Comparison of ENCODE assay signal across 26 mouse cellular contexts in the genomic region with DNA sequence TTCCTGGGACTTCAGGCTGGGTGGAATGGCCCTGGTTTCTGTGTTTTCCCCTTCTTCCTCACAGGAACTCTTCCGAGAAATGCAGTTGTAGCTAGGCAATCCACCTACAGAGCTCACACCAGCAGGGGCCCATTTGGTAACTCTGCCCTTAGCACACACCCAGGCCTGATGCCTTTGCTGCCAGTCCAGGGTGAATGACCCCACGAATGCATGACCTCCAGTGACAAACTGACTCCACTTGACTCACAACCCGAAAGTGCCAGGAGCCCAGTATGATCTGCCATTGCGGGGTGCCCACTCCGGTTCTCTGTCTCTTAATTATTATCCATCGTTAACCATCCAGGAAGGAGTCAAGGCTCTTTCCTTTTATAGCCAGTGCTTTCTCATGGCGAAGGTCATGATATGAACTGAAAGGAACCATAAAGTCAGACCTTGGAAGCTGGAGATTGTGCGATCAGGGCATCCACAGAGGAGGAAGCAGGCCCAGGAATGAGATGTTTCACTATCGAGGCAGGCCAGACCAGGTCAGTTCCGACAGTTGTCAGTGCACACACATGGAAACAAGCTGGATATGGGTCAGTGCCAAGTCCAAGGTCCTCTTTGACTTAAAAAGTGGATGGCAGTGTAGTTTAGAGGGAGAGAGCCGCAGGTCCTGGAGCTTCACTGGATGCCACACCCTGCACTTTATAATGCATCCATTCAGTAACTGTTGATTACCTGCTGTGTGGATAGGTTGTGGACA. TPM values are rescaled to one million over a fixed set of nuclear protein-coding genes. Genes with fewer than 3 reads are reported as not detected.
DNase-seq lines count a peak whose midpoint lies in the region.
"Had no signal": no experiment of that assay in that cellular context is flagged by ENCODE, and none has a peak within 500 bp of the region (broad histone marks: within the 10 kb centered on the region; RNA-seq: fewer than 3 reads in every experiment).

Slc51b (minus strand) TSS at position 196 of the 742 bp plus-strand sequence.

- H3K36me3 ChIP-seq in forebrain, embryonic 10.5 days (replicated peaks), result no peaks in the 10 kb centered on the region
- H3K36me3 ChIP-seq: embryonic facial prominence, embryonic 12.5 days; G1E; hindbrain, embryonic 12.5 days; liver, embryonic 13.5 days; midbrain, embryonic 15.5 days had no signal

- no peaks in the 10 kb centered on the region for H3K9me3 ChIP-seq in forebrain, embryonic 10.5 days
- H3K9me3 ChIP-seq: embryonic facial prominence, embryonic 12.5 days; G1E; hindbrain, embryonic 12.5 days; liver, embryonic 13.5 days; midbrain, embryonic 15.5 days had no signal

- H3K4me1 ChIP-seq in forebrain, embryonic 10.5 days, result 0 out of 2 replicates have a peak, but pooled peaks cover under 1% of the 10 kb centered on the region
- H3K4me1 ChIP-seq: embryonic facial prominence, embryonic 12.5 days; hindbrain, embryonic 12.5 days; liver, embryonic 13.5 days; midbrain, embryonic 15.5 days had no signal

- H3K4me3 ChIP-seq in forebrain, embryonic 10.5 days, result no peak within 1 kb of the TSS
- H3K4me3 ChIP-seq: embryonic facial prominence, embryonic 12.5 days; hindbrain, embryonic 12.5 days; liver, embryonic 13.5 days; midbrain, embryonic 15.5 days had no signal

- 85% methylated on average over 11 of the region's 11 CpGs for WGBS in forebrain, embryonic 10.5 days

- no peak within 1 kb of the TSS for H3K27ac ChIP-seq in forebrain, embryonic 10.5 days
- H3K27ac ChIP-seq: embryonic facial prominence, embryonic 12.5 days; hindbrain, embryonic 12.5 days; liver, embryonic 13.5 days; midbrain, embryonic 15.5 days had no signal

- H3K27me3 ChIP-seq in forebrain, embryonic 10.5 days (ENCODE audit: poor library complexity, severe bottlenecking), result no peaks in the 10 kb centered on the region
- H3K27me3 ChIP-seq: embryonic facial prominence, embryonic 12.5 days; hindbrain, embryonic 12.5 days; liver, embryonic 13.5 days; midbrain, embryonic 15.5 days had no signal

- DNase-seq in adrenal gland, adult 8-10 months, result peak; percentile 48
- peak; percentile 44 for DNase-seq in adrenal gland, postnatal 10 days
- DNase-seq in kidney, adult 18-20 months, result peak; percentile 70
- peak; percentile 77 for DNase-seq in kidney, postnatal 14 days
- no peak for DNase-seq in forebrain, embryonic 10.5 days (ENCODE audit: extremely low spot score, low spot score)
- DNase-seq in layer of hippocampus, adult 9-11 months, result no peak
- no peak for DNase-seq in frontal cortex, postnatal 25 days (ENCODE audit: low spot score in 2 of 2)
- DNase-seq: cerebellum, adult 8-10 months; forebrain, postnatal 0 days; gastrocnemius, postnatal 10 days; layer of hippocampus, postnatal 36 days; left cerebral cortex, postnatal 4 days; liver, embryonic 13.5 days; spleen, adult 18-20 months; thymus, adult 18-20 months had no signal

RNA-seq across cellular contexts. Expression of gene Slc51b, which starts in this region (rescaled TPM):
- not detected for total RNA-seq in adrenal gland, adult 8-10 months (2022)
- under 1 TPM; 0.45 to 0.78 TPM for total RNA-seq in adrenal gland, postnatal 10 days (2021)
- not detected in 2 replicates for polyA plus RNA-seq in forebrain, embryonic 10.5 days (2016; fragmentation: Nextera tagmentation; extraction: Ambion mirVana)
- total RNA-seq: forebrain, postnatal 0 days; G1E; gastrocnemius, postnatal 10 days; layer of hippocampus, postnatal 36 days; left cerebral cortex, postnatal 4 days; megakaryocyte progenitor cell, adult 5-6 weeks had no signal
- polyA plus RNA-seq: CD4-positive, CD25-positive, alpha-beta regulatory T cell, adult 4 months; cortical plate, adult 2 months; embryonic facial prominence, embryonic 12.5 days; forebrain, postnatal 0 days; G1E; heart, postnatal 0 days; hindbrain, embryonic 12.5 days; liver, embryonic 13.5 days; lung, embryonic 16.5 days; midbrain, embryonic 15.5 days; stomach, embryonic 14.5 days; urinary bladder, adult 2 months had no signal

Comparison
In these comparisons a context has a peak if more than half of its experiments do, and no peak if none do; other contexts are left out.
1. Peak in DNase-seq in adrenal gland, adult 8-10 months; RNA of the gene not detected or under 1 TPM.
2. Peak in DNase-seq in adrenal gland, postnatal 10 days; RNA of the gene not detected or under 1 TPM.
3. DNase-seq: peak in kidney, adult 18-20 months (single experiment) and kidney, postnatal 14 days (single experiment); none in forebrain, embryonic 10.5 days (single experiment), layer of hippocampus, adult 9-11 months (single experiment) and frontal cortex, postnatal 25 days (0 of 2).